Mouse (Mus musculus) ovary, postnatal 36 days (tissue): Measurements from ENCODE around the gene Itsn1.

Source experiments
- DNase-seq: peaks from one replicate; pipeline ENCODE4 v3.0.0; 2022; ENCODE audit warnings: low spot score, mixed read lengths

Itsn1 gene

DNA sequence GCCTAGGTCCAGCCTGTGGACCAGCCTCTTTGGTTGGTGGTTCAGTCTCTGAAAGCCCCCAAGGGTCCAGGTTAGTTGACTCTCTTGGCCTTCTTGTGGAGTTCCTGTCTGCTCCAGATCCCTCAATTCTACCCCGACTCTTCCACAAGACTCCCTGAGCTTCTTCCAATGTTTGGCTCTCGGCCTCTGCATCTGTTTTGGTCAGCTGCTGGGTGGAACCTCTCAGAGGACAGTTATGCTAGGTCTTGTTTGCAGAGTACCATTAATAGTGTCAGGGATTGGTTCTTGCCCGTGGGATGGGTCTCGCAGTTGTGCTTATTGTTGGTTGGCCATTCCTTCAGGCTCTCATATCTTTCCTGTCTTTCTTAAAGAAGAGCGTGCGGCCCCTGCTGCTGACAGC is 39.5 kb downstream of the Itsn1 start:
- DNase-seq, result no peak

- no peak for DNase-seq
Measured at GRCm38 (mm10) chr16:91769911-91770310, 40.8 kb downstream of the Itsn1 start.

DNA sequence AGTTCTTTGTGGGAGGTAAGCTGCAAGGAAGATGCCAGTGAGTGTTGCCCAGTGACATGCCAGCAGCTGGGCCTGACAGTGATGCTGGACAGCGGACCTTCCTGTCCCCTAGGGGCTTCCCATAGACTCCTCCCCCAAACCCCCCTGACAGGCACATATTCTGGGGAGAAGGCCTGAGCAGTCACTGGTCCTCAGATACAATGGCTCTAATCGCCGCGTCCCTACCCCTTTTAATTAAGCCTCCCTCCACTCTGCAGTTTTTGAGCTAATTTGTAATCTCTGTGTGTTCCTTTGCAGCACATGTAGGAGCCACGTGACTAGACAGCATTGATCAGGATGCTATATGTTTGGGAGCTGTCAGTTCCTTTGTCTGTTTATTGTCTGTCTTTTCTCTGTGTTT is 41.6 kb downstream of the Itsn1 start:
- DNase-seq, result no peak

- DNase-seq, result no peak
Measured at GRCm38 (mm10) chr16:91771334-91771733, 42.3 kb downstream of the Itsn1 start.

DNA sequence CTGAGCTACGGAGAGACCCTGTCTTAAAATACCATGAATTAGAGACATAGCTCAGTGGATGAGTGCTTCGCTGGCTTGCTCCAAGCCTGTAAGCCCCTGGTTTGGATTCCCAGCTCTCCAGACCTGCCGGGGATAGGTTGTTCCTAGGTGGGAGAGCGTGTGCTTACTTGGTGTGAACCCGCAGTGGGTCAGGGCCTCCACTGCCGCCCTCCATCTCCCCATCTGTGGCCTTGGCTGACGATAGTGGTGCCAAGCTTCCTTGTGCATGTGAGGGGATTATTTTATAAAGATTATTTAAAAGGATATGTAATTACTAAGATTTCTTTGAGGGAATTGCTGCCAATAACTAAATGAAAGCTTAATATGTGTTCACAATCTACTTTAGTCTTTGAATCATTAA is 43.5 kb downstream of the Itsn1 start:
- no peak for DNase-seq

- no peak for DNase-seq
Measured at GRCm38 (mm10) chr16:91779576-91779975, 50.5 kb downstream of the Itsn1 start.

- no peak for DNase-seq
Measured at GRCm38 (mm10) chr16:91780151-91780550, 51.1 kb downstream of the Itsn1 start.

DNA sequence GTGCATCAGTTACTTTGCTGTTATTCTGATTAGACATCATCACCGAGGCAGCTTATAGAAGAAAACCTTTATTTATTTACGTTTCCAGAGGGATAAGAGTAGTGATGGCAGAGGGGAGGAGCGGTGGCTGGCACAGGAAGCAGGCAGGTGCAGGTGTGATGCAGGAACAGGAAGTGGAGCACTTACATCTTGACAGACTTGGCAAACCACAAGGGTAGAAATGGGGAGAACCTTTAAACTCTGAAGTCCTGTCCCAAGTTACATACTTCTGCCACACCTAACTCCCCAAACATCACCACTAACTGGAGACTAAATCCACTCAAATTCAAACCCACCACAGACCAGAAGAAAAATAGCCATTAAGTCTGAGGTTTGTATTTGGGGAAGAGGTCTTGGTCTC is 51.7 kb downstream of the Itsn1 start:
- DNase-seq, result no peak

GRCm38 (mm10) chr16:91783191-91783590 is 54.1 kb downstream of the Itsn1 start:
- DNase-seq, result no peak

- no peak for DNase-seq
Measured at GRCm38 (mm10) chr16:91784298-91784697, 55.2 kb downstream of the Itsn1 start.

GRCm38 (mm10) chr16:91786425-91786824 is 57.3 kb downstream of the Itsn1 start:
- no peak for DNase-seq

DNA sequence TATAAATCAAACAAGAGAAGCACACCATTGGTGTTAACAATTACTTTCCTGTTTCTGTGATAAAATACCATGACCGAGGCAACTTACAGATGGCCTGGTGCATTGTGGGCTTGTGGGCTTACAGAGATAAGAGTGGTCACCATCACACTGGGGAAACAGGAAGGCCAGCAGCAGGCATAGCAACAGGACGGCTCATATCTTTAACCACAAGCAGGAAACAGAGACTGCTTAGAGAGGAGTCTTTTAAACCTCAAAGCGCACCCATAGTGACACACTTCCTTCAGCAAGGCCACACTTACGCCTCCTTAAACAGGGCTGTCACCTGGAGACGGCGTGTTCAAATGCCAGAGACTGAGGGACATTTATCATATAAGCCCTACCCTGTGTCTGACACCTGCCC is 60.6 kb downstream of the Itsn1 start:
- DNase-seq, result no peak

DNA sequence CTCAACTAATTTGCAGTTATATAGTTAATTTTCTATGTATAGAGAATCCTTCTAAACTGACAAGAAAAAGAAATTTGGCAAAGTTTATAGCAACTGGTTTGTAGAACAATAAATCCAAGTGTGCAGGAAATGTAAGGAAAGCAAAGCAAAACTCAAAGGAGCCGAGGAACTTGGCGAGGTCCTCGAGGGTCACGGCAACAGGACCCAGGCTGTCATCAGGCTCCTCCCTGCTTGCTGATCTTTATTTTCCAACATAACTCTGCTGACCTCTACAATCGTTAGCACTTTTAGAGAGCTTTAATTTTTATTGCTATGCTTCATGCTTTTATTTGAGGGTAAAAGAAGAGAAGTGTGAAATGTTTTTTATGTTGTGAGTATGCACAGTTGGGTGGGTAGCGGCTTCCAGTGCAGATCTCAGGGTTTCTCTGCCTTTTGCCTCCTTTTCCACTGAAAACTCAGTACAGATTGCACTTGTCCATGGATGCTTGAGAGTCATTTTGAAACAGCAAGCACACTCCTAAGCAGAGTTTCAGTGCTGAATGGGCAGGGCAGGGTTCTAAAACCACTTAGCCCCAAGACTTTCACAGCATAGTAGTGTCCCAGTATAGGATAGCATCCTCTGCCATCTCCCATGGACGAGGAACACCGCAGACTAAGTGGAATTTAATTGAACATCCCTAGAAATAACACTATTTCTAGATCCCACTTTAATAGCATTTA is 63.6 kb downstream of the Itsn1 start:
- DNase-seq, result no peak

GRCm38 (mm10) chr16:91793507-91794278 is 64.6 kb downstream of the Itsn1 start:
- peak; percentile 48 for DNase-seq

DNA sequence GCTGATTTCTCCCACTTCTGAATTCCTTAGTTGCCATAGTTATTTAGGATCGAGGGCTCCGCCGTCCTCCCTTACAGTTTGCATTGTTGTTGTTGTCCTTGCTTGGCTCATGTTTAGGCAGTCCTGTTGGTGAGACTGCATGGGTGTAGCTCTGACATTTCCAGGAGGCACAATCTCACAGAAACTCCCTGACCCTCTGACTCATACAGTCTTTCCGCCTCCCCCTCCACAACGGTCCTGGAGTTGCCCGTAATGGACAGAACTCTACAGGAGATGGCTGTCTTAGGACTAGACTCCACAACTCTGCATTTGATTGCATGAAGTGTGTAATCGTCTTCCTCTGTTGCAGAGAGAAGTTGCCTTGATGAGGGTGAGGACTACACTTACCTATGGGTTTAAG is 65.2 kb downstream of the Itsn1 start:
- no peak for DNase-seq

DNA sequence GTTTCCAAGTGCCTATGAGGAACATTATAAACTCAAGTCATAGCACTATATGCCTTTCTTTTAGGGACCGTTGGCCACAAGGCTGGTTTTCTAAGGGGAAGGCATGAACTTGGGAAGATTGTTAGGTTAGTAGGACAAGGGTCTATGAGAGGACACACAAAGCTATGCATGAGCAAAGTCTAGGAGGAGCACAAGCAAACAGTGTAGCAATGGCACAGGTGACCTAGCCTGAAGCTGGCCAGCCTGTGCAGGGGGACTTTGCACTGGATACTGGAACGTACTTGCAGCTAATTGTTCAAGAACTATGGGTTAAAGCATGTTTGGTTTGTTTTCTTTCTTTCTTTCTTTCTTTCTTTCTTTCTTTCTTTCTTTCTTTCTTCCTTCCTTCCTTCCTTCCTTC is 66.0 kb downstream of the Itsn1 start:
- DNase-seq, result no peak

DNA sequence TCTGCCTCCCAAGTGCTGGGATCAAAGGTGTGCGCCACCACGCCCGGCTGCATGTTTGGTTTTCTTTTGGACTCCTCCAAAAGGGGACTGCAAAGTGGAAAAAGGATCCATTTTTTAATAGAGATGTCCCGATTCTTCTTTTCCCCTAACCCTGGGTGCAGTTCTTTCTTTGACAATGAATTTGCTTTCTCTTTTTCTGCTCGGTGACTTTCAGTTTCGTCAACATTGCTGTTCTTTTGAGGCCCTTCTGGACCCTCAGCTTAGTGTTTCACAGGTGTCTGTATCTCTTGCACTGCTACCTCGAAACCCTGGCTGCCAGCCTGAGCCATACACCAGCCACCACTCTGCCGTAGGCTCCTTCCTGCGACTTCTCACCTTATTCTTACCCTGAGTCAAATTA is 66.5 kb downstream of the Itsn1 start:
- no peak for DNase-seq

- no peak for DNase-seq
Measured at GRCm38 (mm10) chr16:91801426-91801825, 72.3 kb downstream of the Itsn1 start.

- DNase-seq, result no peak
Measured at GRCm38 (mm10) chr16:91802461-91803062, 73.5 kb downstream of the Itsn1 start.

DNA sequence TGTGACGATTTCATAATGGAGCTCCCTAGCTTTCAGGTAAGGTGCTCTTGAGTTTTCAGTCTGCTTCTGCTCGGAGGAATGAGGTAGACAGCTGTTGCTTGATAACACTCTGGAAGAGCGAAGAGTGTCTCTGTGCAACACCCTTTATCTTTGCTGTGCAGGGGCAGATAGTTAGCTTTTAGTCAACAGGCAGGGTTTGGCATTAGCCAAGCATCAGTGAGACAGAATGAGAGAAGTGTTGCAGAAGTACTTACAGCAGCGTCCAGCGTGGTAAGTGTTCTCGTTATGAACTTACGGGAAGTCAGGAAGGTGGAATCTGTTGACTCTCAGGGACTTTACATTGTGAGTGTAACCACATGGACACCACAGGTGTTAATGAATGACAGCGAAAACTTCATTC is 75.3 kb downstream of the Itsn1 start:
- no peak for DNase-seq

DNA sequence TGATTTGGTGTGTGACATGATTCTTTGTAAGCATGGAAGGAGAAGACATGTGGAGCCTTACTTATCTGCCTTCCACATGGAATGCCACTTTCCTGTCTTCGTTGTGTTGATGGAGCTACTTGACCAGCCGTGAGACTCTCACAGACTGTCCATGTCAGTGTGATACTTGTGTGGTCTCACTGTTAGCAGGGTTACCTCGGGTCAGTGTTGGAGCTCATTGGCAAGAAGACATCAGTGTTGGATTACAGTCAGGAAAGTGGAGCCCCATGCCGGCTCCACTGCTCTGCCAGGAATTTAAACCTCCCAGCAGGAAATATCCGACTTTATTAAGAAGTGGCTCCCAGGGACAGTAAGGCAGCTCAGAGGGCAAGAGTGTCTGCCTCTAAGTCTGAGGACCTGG is 75.8 kb downstream of the Itsn1 start:
- DNase-seq, result no peak

GRCm38 (mm10) chr16:91810235-91810634 is 81.2 kb downstream of the Itsn1 start:
- no peak for DNase-seq

GRCm38 (mm10) chr16:91811339-91811738 is 82.3 kb downstream of the Itsn1 start:
- no peak for DNase-seq
